Mouse (Mus musculus) left cerebral cortex, adult 18-20 months (tissue): ENCODE measurements around the gene Lyzl4. TPM values are rescaled to one million over a fixed set of nuclear protein-coding genes. Genes with fewer than 3 reads are reported as not detected.

Source experiments
- DNase-seq, 2 experiments: peaks; one replicate each; pipeline ENCODE4 v3.0.0; 2021 to 2022; ENCODE audit warnings: low spot score in 2 of 2, mixed read lengths in 1 of 2
- total RNA-seq, 2 experiments: library from RNA; stranded (reverse); gene quantifications; 2 replicates each; pipeline ENCODE4 v1.2.3; 2021

Gene Lyzl4
- total RNA-seq, 2 experiments from 2014 or later, result 1.4 to 1.8 TPM

- no peak for DNase-seq
These were observed 14.4 kb upstream of the Lyzl4 start for GRCm38 (mm10) chr9:121656322-121656721.

GRCm38 (mm10) chr9:121653668-121654067 is 11.8 kb upstream of the Lyzl4 start:
- DNase-seq, result no peak

GRCm38 (mm10) chr9:121647026-121647425 is 5.1 kb upstream of the Lyzl4 start:
- no peak for DNase-seq

- no peak for DNase-seq
These were observed 3.0 kb upstream of the Lyzl4 start for GRCm38 (mm10) chr9:121644855-121645254.

GRCm38 (mm10) chr9:121642401-121643181 is 695 bp upstream of the Lyzl4 start, which contains the start of gene Vipr1:
Gene Vipr1, plus strand, starts transcription at chr9:121642716.
- peak; percentile 85 to 91 for DNase-seq

GRCm38 (mm10) chr9:121641235-121641915 is 521 bp downstream of the Lyzl4 start:
- peak; percentile 41 to 53 for DNase-seq

GRCm38 (mm10) chr9:121639790-121640189 is 2.1 kb downstream of the Lyzl4 start:
- peak; percentile 86 to 88 for DNase-seq

- no peak for DNase-seq
These were observed 5.9 kb downstream of the Lyzl4 start for GRCm38 (mm10) chr9:121635835-121636576.

- DNase-seq, result no peak
These were observed 8.6 kb downstream of the Lyzl4 start for GRCm38 (mm10) chr9:121633306-121633705.

- no peak for DNase-seq
These were observed 9.0 kb downstream of the Lyzl4 start for GRCm38 (mm10) chr9:121632891-121633290.

- no peak for DNase-seq
These were observed 9.9 kb downstream of the Lyzl4 start for GRCm38 (mm10) chr9:121631946-121632345.

- no peak for DNase-seq
These were observed 11.3 kb downstream of the Lyzl4 start for GRCm38 (mm10) chr9:121630627-121631026.

GRCm38 (mm10) chr9:121624920-121625319 is 17.0 kb downstream of the Lyzl4 start:
- DNase-seq, result no peak

- no peak for DNase-seq
These were observed 18.7 kb downstream of the Lyzl4 start for GRCm38 (mm10) chr9:121623235-121623634.

GRCm38 (mm10) chr9:121619441-121619840 is 22.5 kb downstream of the Lyzl4 start:
- DNase-seq, result no peak

GRCm38 (mm10) chr9:121616471-121616870 is 25.4 kb downstream of the Lyzl4 start:
- DNase-seq, result no peak

GRCm38 (mm10) chr9:121614241-121614757 is 27.6 kb downstream of the Lyzl4 start:
- no peak for DNase-seq

GRCm38 (mm10) chr9:121613192-121613591 is 28.7 kb downstream of the Lyzl4 start:
- DNase-seq, result no peak

- no peak for DNase-seq
These were observed 32.5 kb downstream of the Lyzl4 start for GRCm38 (mm10) chr9:121609381-121609780.

- no peak for DNase-seq
These were observed 35.3 kb downstream of the Lyzl4 start for GRCm38 (mm10) chr9:121606498-121607096.
